ENCODE assay signal across 9 mouse cellular contexts in genomic region chr17:47689894-47690293, GRCm38 (mm10). TPM values are rescaled to one million over a fixed set of nuclear protein-coding genes. Genes with fewer than 3 reads are reported as not detected.
DNase-seq lines count a peak whose midpoint lies in the region; ATAC-seq and TF ChIP-seq lines count a peak whose summit lies in the region.
"Had no signal": no experiment of that assay in that cellular context is flagged by ENCODE, and none has a peak within 500 bp of the region (broad histone marks: within the 10 kb centered on the region; RNA-seq: fewer than 3 reads in every experiment).

No protein-coding gene starts in this region.

- H3K27ac ChIP-seq in liver, embryonic 12.5 days: no peak overlapping the region
- no peak overlapping the region for H3K27ac ChIP-seq in liver, embryonic 11.5 days (ENCODE audit: low read depth, low read length)
- H3K27ac ChIP-seq in hindbrain, embryonic 16.5 days (ENCODE audit: low read depth, low read length): no peak overlapping the region

- peak; percentile 51 for DNase-seq in cerebellum, adult 9-10 months
- DNase-seq in cerebellum, adult 11 months: no peak
- no peak for DNase-seq in liver, embryonic 11.5 days (ENCODE audit: low spot score)
- DNase-seq in frontal cortex, postnatal 36 days (ENCODE audit: low spot score in 2 of 2): no peak
- DNase-seq in natural killer cell, adult 2 months (ENCODE audit: low spot score in 2 of 2): no peak
- DNase-seq: kidney, postnatal 36 days had no signal

- H3K36me3 ChIP-seq in liver, embryonic 12.5 days: peaks cover 19% of the 10 kb centered on the region
- H3K36me3 ChIP-seq in liver, embryonic 11.5 days (ENCODE audit: control insufficient read depth, insufficient read depth, low read length): peaks cover 8% of the 10 kb centered on the region; the same call in 1 of the 2 replicates
- peaks cover 2% of the 10 kb centered on the region; the same call in 1 of the 2 replicates for H3K36me3 ChIP-seq in hindbrain, embryonic 16.5 days (ENCODE audit: control insufficient read depth, insufficient read depth, low read length)
- no peaks in the 10 kb centered on the region for H3K36me3 ChIP-seq in myocyte (ENCODE audit: control insufficient read depth, insufficient read depth)

- H3ac ChIP-seq in myocyte (ENCODE audit: control insufficient read depth, insufficient read length): no peak overlapping the region

- TF ChIP-seq POLR2A in myocyte (IDR thresholded peaks at IDR 0.05; ENCODE audit: insufficient read length, low read depth): no peak

- H3K79me2 ChIP-seq in myocyte (ENCODE audit: control insufficient read depth, insufficient read depth): peaks cover 15% of the 10 kb centered on the region

- no peak for ATAC-seq in liver, embryonic 12.5 days
- no peak for ATAC-seq in liver, embryonic 11.5 days (replicated peaks; ENCODE audit: low FRiP score)
- ATAC-seq in hindbrain, embryonic 16.5 days: no peak

- WGBS in liver, embryonic 12.5 days (ENCODE audit: insufficient replicate concordance): 83% methylated on average over 8 of the region's 8 CpGs
- 71% methylated on average over 7 of the region's 8 CpGs for WGBS in liver, embryonic 11.5 days
- 88% methylated on average over 7 of the region's 8 CpGs for WGBS in hindbrain, embryonic 16.5 days

- H3K4me3 ChIP-seq in liver, embryonic 12.5 days: peak overlapping the region; percentile 79; the same call in 1 of the 2 replicates
- H3K4me3 ChIP-seq in liver, embryonic 11.5 days (ENCODE audit: low read depth, low read length): no peak overlapping the region
- peak overlapping the region; percentile 88 for H3K4me3 ChIP-seq in hindbrain, embryonic 16.5 days (ENCODE audit: low read length)
- peak overlapping the region; percentile 97 for H3K4me3 ChIP-seq in myocyte

- H3K4me2 ChIP-seq in liver, embryonic 12.5 days: peak overlapping the region; percentile 99
- no peak overlapping the region for H3K4me2 ChIP-seq in liver, embryonic 11.5 days
- H3K4me2 ChIP-seq in hindbrain, embryonic 16.5 days (ENCODE audit: low read length): peak overlapping the region; percentile 88
- H3K4me2 ChIP-seq in myocyte (ENCODE audit: low read depth): peak overlapping the region; percentile 85

- no peaks in the 10 kb centered on the region for H3K9me3 ChIP-seq in liver, embryonic 12.5 days (replicated peaks)
- no peaks in the 10 kb centered on the region for H3K9me3 ChIP-seq in liver, embryonic 11.5 days (ENCODE audit: control insufficient read depth, low read length)
- H3K9me3 ChIP-seq in hindbrain, embryonic 16.5 days (ENCODE audit: control insufficient read depth, low read length): no peaks in the 10 kb centered on the region

- peaks cover 45% of the 10 kb centered on the region for H3K27me3 ChIP-seq in liver, embryonic 12.5 days (replicated peaks)
- peaks cover 6% of the 10 kb centered on the region for H3K27me3 ChIP-seq in liver, embryonic 11.5 days (replicated peaks; ENCODE audit: control insufficient read depth, insufficient read depth, low read length)
- H3K27me3 ChIP-seq in hindbrain, embryonic 16.5 days (replicated peaks; ENCODE audit: control insufficient read depth, insufficient read depth, low read length): no peaks in the 10 kb centered on the region; the same call in 1 of the 2 replicates
- H3K27me3 ChIP-seq in myocyte (ENCODE audit: control insufficient read depth, insufficient read depth, insufficient read length): no peaks in the 10 kb centered on the region

- no peak overlapping the region for H3K9ac ChIP-seq in liver, embryonic 12.5 days
- H3K9ac ChIP-seq in liver, embryonic 11.5 days (ENCODE audit: low read depth, low read length): no peak overlapping the region
- no peak overlapping the region for H3K9ac ChIP-seq in hindbrain, embryonic 16.5 days (ENCODE audit: low read depth, low read length)

- peaks cover 49% of the 10 kb centered on the region for H3K4me1 ChIP-seq in liver, embryonic 12.5 days
- peaks cover 16% of the 10 kb centered on the region for H3K4me1 ChIP-seq in liver, embryonic 11.5 days (replicated peaks; ENCODE audit: control insufficient read depth, insufficient read depth, low read length)
- peaks cover 27% of the 10 kb centered on the region for H3K4me1 ChIP-seq in hindbrain, embryonic 16.5 days (ENCODE audit: control insufficient read depth, insufficient read depth, low read depth, low read length)

TF ChIP-seq in myocyte, 11 proteins besides CTCF, POLR2A, EP300 and RAD21:
- TF ChIP-seq CEBPB (IDR thresholded peaks at IDR 0.05; ENCODE audit: insufficient read depth, poor library complexity, severe bottlenecking) (no peak), E2F4 (IDR thresholded peaks at IDR 0.05; ENCODE audit: insufficient read depth) (no peak), POLR2AphosphoS2 (IDR thresholded peaks at IDR 0.05; ENCODE audit: insufficient read length, low read depth) (no peak), MYOG (IDR thresholded peaks at IDR 0.05; ENCODE audit: control insufficient read depth in 1 of 3, insufficient read depth in 1 of 3, insufficient read length in 2 of 3, low read depth in 2 of 3) (no peak), TCF12 (IDR thresholded peaks at IDR 0.05; ENCODE audit: insufficient read depth, poor library complexity, severe bottlenecking) (no peak), MYOD1 (IDR thresholded peaks at IDR 0.05; ENCODE audit: control insufficient read depth in 1 of 3, insufficient read length in 2 of 3, low read depth in 2 of 3) (no peak), USF1 (IDR thresholded peaks at IDR 0.05; ENCODE audit: low read depth) (no peak), MAX (IDR thresholded peaks at IDR 0.05; ENCODE audit: low read depth) (no peak), REST (IDR thresholded peaks at IDR 0.05; ENCODE audit: insufficient read depth, insufficient read length) (no peak), SRF (IDR thresholded peaks at IDR 0.05; ENCODE audit: control insufficient read depth, insufficient read length, low read depth) (no peak), TCF3 (IDR thresholded peaks at IDR 0.05; ENCODE audit: insufficient read length, low read depth) (no peak)
TF ChIP-seq in myocyte: peak in this region for 0.

RNA-seq across cellular contexts. Expression of gene Frs3, which starts 1.1 kb away (rescaled TPM):
- polyA plus RNA-seq in liver, embryonic 12.5 days (2016; fragmentation: Nextera tagmentation; extraction: Ambion mirVana): 1.7 and 2.3 TPM in 2 replicates
- polyA plus RNA-seq in liver, embryonic 11.5 days (2014; fragmentation: Nextera tagmentation; extraction: Ambion mirVana): 2.3 and 3.5 TPM in 2 replicates
- polyA plus RNA-seq in hindbrain, embryonic 16.5 days (2015; fragmentation: Nextera tagmentation; extraction: Ambion mirVana): 55.7 and 58.1 TPM in 2 replicates
- 3.4 TPM for polyA plus RNA-seq in myocyte (2012; fragmentation: generic; extraction: Trizol)

RNA-seq across cellular contexts. Expression of gene Tomm6, which starts 1.7 kb away (rescaled TPM):
- polyA plus RNA-seq in liver, embryonic 12.5 days (2016; fragmentation: Nextera tagmentation; extraction: Ambion mirVana): 339 and 360 TPM in 2 replicates
- polyA plus RNA-seq in liver, embryonic 11.5 days (2014; fragmentation: Nextera tagmentation; extraction: Ambion mirVana): 442 and 486 TPM in 2 replicates
- polyA plus RNA-seq in hindbrain, embryonic 16.5 days (2015; fragmentation: Nextera tagmentation; extraction: Ambion mirVana): 264 and 286 TPM in 2 replicates
- polyA plus RNA-seq in myocyte (2012; fragmentation: generic; extraction: Trizol): 232 TPM

RNA-seq across cellular contexts. Expression of gene Gm21981, which starts 4.4 kb away (rescaled TPM):
- 0.06 and 0.07 TPM in 2 replicates for polyA plus RNA-seq in liver, embryonic 12.5 days (2016; fragmentation: Nextera tagmentation; extraction: Ambion mirVana)
- polyA plus RNA-seq in liver, embryonic 11.5 days (2014; fragmentation: Nextera tagmentation; extraction: Ambion mirVana): 0.22 and 0.49 TPM in 2 replicates
- 1.4 TPM in 2 replicates for polyA plus RNA-seq in hindbrain, embryonic 16.5 days (2015; fragmentation: Nextera tagmentation; extraction: Ambion mirVana)
- 1.3 TPM for polyA plus RNA-seq in myocyte (2012; fragmentation: generic; extraction: Trizol)

RNA-seq across cellular contexts. Expression of gene Prickle4, which starts 4.6 kb away (rescaled TPM):
- not detected in 2 replicates for polyA plus RNA-seq in liver, embryonic 12.5 days (2016; fragmentation: Nextera tagmentation; extraction: Ambion mirVana)
- 0.44 and 1.7 TPM in 2 replicates for polyA plus RNA-seq in liver, embryonic 11.5 days (2014; fragmentation: Nextera tagmentation; extraction: Ambion mirVana)
- polyA plus RNA-seq in hindbrain, embryonic 16.5 days (2015; fragmentation: Nextera tagmentation; extraction: Ambion mirVana): 0.72 and 1.6 TPM in 2 replicates
- polyA plus RNA-seq in myocyte (2012; fragmentation: generic; extraction: Trizol): 0.32 TPM

RNA-seq across cellular contexts. Expression of gene Pgc, which starts 36.7 kb away (rescaled TPM):
- polyA plus RNA-seq in liver, embryonic 12.5 days (2016; fragmentation: Nextera tagmentation; extraction: Ambion mirVana): not detected in 2 replicates
- polyA plus RNA-seq in liver, embryonic 11.5 days (2014; fragmentation: Nextera tagmentation; extraction: Ambion mirVana): not detected in 2 replicates
- 0.11 TPM in 1 of 2 replicates, not detected in the other for polyA plus RNA-seq in hindbrain, embryonic 16.5 days (2015; fragmentation: Nextera tagmentation; extraction: Ambion mirVana)
- not detected for polyA plus RNA-seq in myocyte (2012; fragmentation: generic; extraction: Trizol)

Comparison
In these comparisons a context has a peak if more than half of its experiments do, and no peak if none do; other contexts are left out.
1. RNA of gene Frs3, which starts 1.1 kb away (polyA plus RNA-seq): 55.7 to 58.1 TPM in hindbrain, embryonic 16.5 days; 2.3 to 3.5 TPM in liver, embryonic 11.5 days, 3.4 TPM in myocyte (single experiment) and 1.7 to 2.3 TPM in liver, embryonic 12.5 days; every median in the first group is over 10 times any median in the second.